Mouse (Mus musculus): ENCODE measurements around the gene C130074G19Rik. TPM values are rescaled to one million over a fixed set of nuclear protein-coding genes. Genes with fewer than 3 reads are reported as not detected.

C130074G19Rik gene
- polyA plus RNA-seq, 1 experiment from 2014 or later, result 2.0 TPM

DNA sequence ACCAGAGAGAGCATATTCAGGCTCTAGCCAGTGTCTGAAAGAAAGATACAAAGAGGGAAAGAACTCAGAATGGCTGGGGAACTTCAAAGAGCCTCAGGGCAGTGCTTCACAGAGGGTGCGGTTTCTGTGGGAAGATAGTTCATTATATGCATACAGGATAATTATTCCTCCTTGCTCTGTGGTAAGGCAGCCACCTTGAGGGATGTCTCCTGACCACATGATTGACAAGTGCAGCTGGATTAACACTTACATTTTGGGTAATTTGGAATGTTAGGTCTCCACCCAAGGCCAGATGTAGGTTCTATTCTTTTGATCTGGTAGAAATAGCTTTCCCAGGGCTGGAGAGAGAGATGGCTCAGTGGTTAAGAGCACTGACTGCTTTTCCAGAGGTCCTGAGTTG, 3.1 kb upstream of the C130074G19Rik start:
- 77% methylated on average over 1 of the region's 1 CpGs for WGBS
- H3K4me3 ChIP-seq (ENCODE audit: low read depth, low read length), result no peak overlapping the region
- H3K9me3 ChIP-seq (ENCODE audit: control insufficient read depth, low read length), result no peaks in the 10 kb centered on the region
- ATAC-seq (replicated peaks; ENCODE audit: low FRiP score) (no peak), DNase-seq (ENCODE audit: low spot score) (no peak)
- no peak overlapping the region for H3K27ac ChIP-seq (ENCODE audit: low read depth, low read length)
- H3K4me2 ChIP-seq, result no peak overlapping the region
- no peaks in the 10 kb centered on the region; the same call in 1 of the 2 replicates for H3K4me1 ChIP-seq (replicated peaks; ENCODE audit: control insufficient read depth, insufficient read depth, low read length)
- peaks cover 26% of the 10 kb centered on the region for H3K27me3 ChIP-seq (replicated peaks; ENCODE audit: control insufficient read depth, insufficient read depth, low read length)
- H3K36me3 ChIP-seq (ENCODE audit: control insufficient read depth, insufficient read depth, low read length), result no peaks in the 10 kb centered on the region
- H3K9ac ChIP-seq (ENCODE audit: low read depth, low read length), result no peak overlapping the region

DNA sequence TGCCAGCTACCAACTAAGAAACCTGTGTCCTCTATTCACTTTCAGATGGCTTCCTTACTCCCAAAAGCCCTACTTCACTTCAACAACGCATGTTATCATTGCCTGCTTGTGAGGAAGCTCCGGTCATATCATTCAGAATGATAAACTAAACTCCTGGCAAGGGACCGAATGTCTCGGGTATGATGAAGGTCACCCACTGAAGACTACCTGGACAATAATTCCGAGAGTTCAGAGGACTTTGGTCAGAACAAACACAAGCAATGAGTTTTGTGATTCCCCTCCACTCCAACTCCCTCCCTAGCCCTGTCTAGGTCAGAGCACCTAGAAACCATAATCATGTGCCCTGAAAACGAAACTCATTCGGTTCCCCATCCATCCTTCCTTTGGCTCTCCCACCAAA, 1.2 kb downstream of the C130074G19Rik start:
- peaks cover 33% of the 10 kb centered on the region for H3K27me3 ChIP-seq (replicated peaks; ENCODE audit: control insufficient read depth, insufficient read depth, low read length)
- no peak for ATAC-seq (replicated peaks; ENCODE audit: low FRiP score)

GRCm38 (mm10) chr1:184881211-184881610, 1.8 kb downstream of the C130074G19Rik start:
- peaks cover 33% of the 10 kb centered on the region for H3K27me3 ChIP-seq (replicated peaks; ENCODE audit: control insufficient read depth, insufficient read depth, low read length)
- no peak for DNase-seq (ENCODE audit: low spot score)
- no peak for ATAC-seq (replicated peaks; ENCODE audit: low FRiP score)
- H3K4me1 ChIP-seq (replicated peaks; ENCODE audit: control insufficient read depth, insufficient read depth, low read length), result no peaks in the 10 kb centered on the region; the same call in 1 of the 2 replicates
- H3K9ac ChIP-seq (ENCODE audit: low read depth, low read length), result no peak overlapping the region
- WGBS, result 86% methylated on average over 5 of the region's 5 CpGs
- no peak overlapping the region for H3K27ac ChIP-seq (ENCODE audit: low read depth, low read length)
- H3K4me2 ChIP-seq, result peak overlapping the region; percentile 66
- H3K36me3 ChIP-seq (ENCODE audit: control insufficient read depth, insufficient read depth, low read length), result no peaks in the 10 kb centered on the region
- H3K9me3 ChIP-seq (ENCODE audit: control insufficient read depth, low read length), result no peaks in the 10 kb centered on the region
- 0 out of 2 replicates have a peak overlapping the region, but pooled peaks have one; percentile 51 for H3K4me3 ChIP-seq (ENCODE audit: low read depth, low read length)

More for the DNA sequence above, 1.2 kb downstream of the C130074G19Rik start:
- Histone ChIP-seq H3K9ac (ENCODE audit: low read depth, low read length) (no peak overlapping the region), H3K9me3 (ENCODE audit: control insufficient read depth, low read length) (no peaks in the 10 kb centered on the region), H3K4me1 (replicated peaks; ENCODE audit: control insufficient read depth, insufficient read depth, low read length) (no peaks in the 10 kb centered on the region; the same call in 1 of the 2 replicates), H3K27ac (ENCODE audit: low read depth, low read length) (no peak overlapping the region), H3K36me3 (ENCODE audit: control insufficient read depth, insufficient read depth, low read length) (no peaks in the 10 kb centered on the region), H3K4me2 (peak overlapping the region; percentile 66), H3K4me3 (ENCODE audit: low read depth, low read length) (peak overlapping the region; percentile 51)
- WGBS, result 48% methylated on average over 7 of the region's 7 CpGs
- no peak for DNase-seq (ENCODE audit: low spot score)

- Histone ChIP-seq H3K36me3 (ENCODE audit: control insufficient read depth, insufficient read depth, low read length) (no peaks in the 10 kb centered on the region), H3K27me3 (replicated peaks; ENCODE audit: control insufficient read depth, insufficient read depth, low read length) (peaks cover 33% of the 10 kb centered on the region), H3K9me3 (ENCODE audit: control insufficient read depth, low read length) (no peaks in the 10 kb centered on the region), H3K9ac (ENCODE audit: low read depth, low read length) (no peak overlapping the region), H3K4me1 (replicated peaks; ENCODE audit: control insufficient read depth, insufficient read depth, low read length) (no peaks in the 10 kb centered on the region; the same call in 1 of the 2 replicates), H3K4me3 (ENCODE audit: low read depth, low read length) (no peak overlapping the region), H3K27ac (ENCODE audit: low read depth, low read length) (no peak overlapping the region), H3K4me2 (no peak overlapping the region)
- DNase-seq (ENCODE audit: low spot score) (no peak), ATAC-seq (replicated peaks; ENCODE audit: low FRiP score) (no peak)
- 86% methylated on average over 6 of the region's 6 CpGs for WGBS
Observed at GRCm38 (mm10) chr1:184878860-184879259, 4.2 kb downstream of the C130074G19Rik start.

DNA sequence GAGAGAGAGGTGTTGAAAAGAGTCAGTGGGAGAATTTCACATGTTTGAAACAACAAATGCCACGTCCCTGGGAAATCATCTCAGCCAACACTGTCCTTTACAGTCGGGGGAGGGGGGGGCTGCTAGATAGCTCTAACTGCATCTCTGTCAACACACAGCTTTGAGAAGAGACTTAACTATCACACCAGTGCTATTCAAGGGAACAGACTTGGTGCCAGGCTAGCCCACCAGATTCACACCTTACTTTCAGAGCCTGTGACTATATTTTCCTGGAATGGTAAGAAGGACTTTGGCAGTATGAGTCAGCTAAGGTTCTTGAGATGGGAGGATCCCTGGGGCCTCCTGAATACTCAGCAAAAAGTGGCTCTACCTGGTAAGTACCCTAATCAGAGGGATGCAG, 5.7 kb downstream of the C130074G19Rik start:
- Histone ChIP-seq H3K36me3 (ENCODE audit: control insufficient read depth, insufficient read depth, low read length) (no peaks in the 10 kb centered on the region), H3K27ac (ENCODE audit: low read depth, low read length) (no peak overlapping the region), H3K4me3 (ENCODE audit: low read depth, low read length) (no peak overlapping the region), H3K9ac (ENCODE audit: low read depth, low read length) (no peak overlapping the region), H3K4me1 (replicated peaks; ENCODE audit: control insufficient read depth, insufficient read depth, low read length) (no peaks in the 10 kb centered on the region), H3K9me3 (ENCODE audit: control insufficient read depth, low read length) (no peaks in the 10 kb centered on the region), H3K4me2 (no peak overlapping the region), H3K27me3 (replicated peaks; ENCODE audit: control insufficient read depth, insufficient read depth, low read length) (peaks cover 18% of the 10 kb centered on the region)
- no peak for DNase-seq (ENCODE audit: low spot score)
- 58% methylated on average over 2 of the region's 2 CpGs for WGBS
- no peak for ATAC-seq (replicated peaks; ENCODE audit: low FRiP score)

GRCm38 (mm10) chr1:184873910-184874309, 9.1 kb downstream of the C130074G19Rik start:
- H3K27me3 ChIP-seq (replicated peaks; ENCODE audit: control insufficient read depth, insufficient read depth, low read length), result no peaks in the 10 kb centered on the region
- no peak overlapping the region for H3K4me3 ChIP-seq (ENCODE audit: low read depth, low read length)
- peaks cover 10% of the 10 kb centered on the region for H3K4me1 ChIP-seq (replicated peaks; ENCODE audit: control insufficient read depth, insufficient read depth, low read length)
- ATAC-seq (replicated peaks; ENCODE audit: low FRiP score), result no peak
- 74% methylated on average over 11 of the region's 11 CpGs for WGBS
- H3K9me3 ChIP-seq (ENCODE audit: control insufficient read depth, low read length), result no peaks in the 10 kb centered on the region
- H3K4me2 ChIP-seq, result no peak overlapping the region
- H3K9ac ChIP-seq (ENCODE audit: low read depth, low read length), result no peak overlapping the region
- H3K27ac ChIP-seq (ENCODE audit: low read depth, low read length), result no peak overlapping the region
- no peaks in the 10 kb centered on the region for H3K36me3 ChIP-seq (ENCODE audit: control insufficient read depth, insufficient read depth, low read length)
- DNase-seq (ENCODE audit: low spot score), result no peak

DNA sequence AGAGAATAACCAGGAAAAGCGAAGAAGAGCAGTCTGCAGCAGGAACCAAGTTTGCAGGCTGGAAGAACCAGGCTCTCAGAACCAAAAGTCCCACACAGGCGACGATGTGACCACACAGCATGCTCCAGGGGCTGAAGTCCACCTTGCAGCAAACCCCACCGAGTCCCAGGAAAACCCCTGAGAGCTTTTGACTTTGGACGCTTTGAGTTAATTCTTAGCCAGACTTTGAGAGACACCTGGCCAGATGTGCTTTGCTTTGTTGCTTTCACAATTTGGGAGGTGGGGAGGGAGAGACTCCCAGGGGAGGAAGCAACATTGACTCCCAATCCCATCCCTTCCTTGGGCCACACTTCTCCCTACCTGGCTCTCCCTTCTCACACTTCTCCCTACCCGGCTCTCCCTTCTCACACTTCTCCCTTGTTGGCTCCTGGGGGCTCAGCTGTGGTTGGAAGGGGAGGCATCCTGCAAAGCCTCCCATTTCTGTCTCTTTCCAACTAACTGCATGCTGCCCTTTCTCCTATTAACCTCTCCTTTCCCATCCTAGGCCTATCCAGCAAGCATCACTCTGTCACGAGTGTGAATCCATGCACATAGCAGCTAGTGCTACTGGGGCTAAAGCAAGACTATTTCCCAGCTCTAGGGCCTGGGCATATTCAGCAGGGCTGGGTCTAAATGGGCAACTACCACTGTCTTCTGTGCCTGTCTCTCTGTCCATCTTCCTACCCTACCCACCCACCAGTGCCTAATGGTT, 10.8 kb downstream of the C130074G19Rik start:
- no peaks in the 10 kb centered on the region for H3K9me3 ChIP-seq (ENCODE audit: control insufficient read depth, low read length)
- H3K9ac ChIP-seq (ENCODE audit: low read depth, low read length), result no peak overlapping the region
- peak; percentile 53 for ATAC-seq (replicated peaks; ENCODE audit: low FRiP score)
- peak overlapping the region; percentile 66; the same call in 1 of the 2 replicates for H3K27ac ChIP-seq (ENCODE audit: low read depth, low read length)
- DNase-seq (ENCODE audit: low spot score), result no peak
- H3K4me2 ChIP-seq, result 0 out of 2 replicates have a peak overlapping the region, but pooled peaks have one; percentile 26
- 62% methylated on average over 7 of the region's 7 CpGs for WGBS
- peaks cover 10% of the 10 kb centered on the region for H3K4me1 ChIP-seq (replicated peaks; ENCODE audit: control insufficient read depth, insufficient read depth, low read length)
- H3K27me3 ChIP-seq (replicated peaks; ENCODE audit: control insufficient read depth, insufficient read depth, low read length), result no peaks in the 10 kb centered on the region
- no peak overlapping the region for H3K4me3 ChIP-seq (ENCODE audit: low read depth, low read length)
- H3K36me3 ChIP-seq (ENCODE audit: control insufficient read depth, insufficient read depth, low read length), result no peaks in the 10 kb centered on the region

- peak overlapping the region; percentile 66; the same call in 1 of the 2 replicates for H3K27ac ChIP-seq (ENCODE audit: low read depth, low read length)
- no peaks in the 10 kb centered on the region for H3K9me3 ChIP-seq (ENCODE audit: control insufficient read depth, low read length)
- H3K4me1 ChIP-seq (replicated peaks; ENCODE audit: control insufficient read depth, insufficient read depth, low read length), result peaks cover 14% of the 10 kb centered on the region
- H3K4me2 ChIP-seq, result 0 out of 2 replicates have a peak overlapping the region, but pooled peaks have one; percentile 26
- no peaks in the 10 kb centered on the region for H3K36me3 ChIP-seq (ENCODE audit: control insufficient read depth, insufficient read depth, low read length)
- peak; percentile 29 for ATAC-seq (replicated peaks; ENCODE audit: low FRiP score)
- no peak overlapping the region for H3K9ac ChIP-seq (ENCODE audit: low read depth, low read length)
- no peak overlapping the region for H3K4me3 ChIP-seq (ENCODE audit: low read depth, low read length)
- H3K27me3 ChIP-seq (replicated peaks; ENCODE audit: control insufficient read depth, insufficient read depth, low read length), result no peaks in the 10 kb centered on the region
- WGBS, result 96% methylated on average over 1 of the region's 1 CpGs
- DNase-seq (ENCODE audit: low spot score), result no peak
Observed at GRCm38 (mm10) chr1:184871506-184871905, 11.5 kb downstream of the C130074G19Rik start.
